Mouse (Mus musculus) heart, adult 2 months (tissue): ENCODE measurements around the gene Ppargc1a. TPM values are rescaled to one million over a fixed set of nuclear protein-coding genes. Genes with fewer than 3 reads are reported as not detected.

Experiments used
- DNase-seq, 2 experiments: peaks; one replicate each; pipeline ENCODE4 v3.0.0; 2021
- H3K27ac ChIP-seq: fragments of 200-600 bp; 2 replicates; pipeline ENCODE4 v1.8.1; 2022
- H3K27me3 ChIP-seq: fragments of 200-500 bp; 2 replicates; pipeline ENCODE4 v1.6.1; 2012; ENCODE audit warnings: mild to moderate bottlenecking, low read length, inconsistent platforms, mixed read lengths; ENCODE audit not compliant: control insufficient read depth, insufficient read depth
- H3K36me3 ChIP-seq: fragments of 200-500 bp; 2 replicates; pipeline ENCODE4 v1.6.1; 2012; ENCODE audit warnings: low read length, inconsistent platforms; ENCODE audit not compliant: control insufficient read depth, insufficient read depth
- H3K4me1 ChIP-seq: fragments of 200-500 bp; 2 replicates; pipeline ENCODE4 v1.6.1; 2011; ENCODE audit warnings: low read length; ENCODE audit not compliant: control insufficient read depth, insufficient read depth
- H3K4me3 ChIP-seq: fragments of 200-600 bp; 2 replicates; pipeline ENCODE4 v1.8.1; 2022
- H3K79me2 ChIP-seq: fragments of 200-500 bp; replicated peaks from 2 replicates; pipeline ENCODE4 v1.6.1; 2012; ENCODE audit warnings: mild to moderate bottlenecking, inconsistent platforms, low read length, moderate library complexity, mixed read lengths; ENCODE audit not compliant: control insufficient read depth, insufficient read depth
- H3K9ac ChIP-seq: fragments of 200-500 bp; 2 replicates; pipeline ENCODE4 v1.6.1; 2012; ENCODE audit warnings: low read depth, mild to moderate bottlenecking, control low read depth, inconsistent platforms, low read length, mixed read lengths
- CTCF ChIP-seq: fragments of 200-600 bp; IDR thresholded peaks from 2 replicates; pipeline ENCODE4 v1.8.1; 2022; ENCODE audit warnings: antibody characterized with exemption, mild to moderate bottlenecking, moderate library complexity
- EP300 ChIP-seq: fragments of 200-500 bp; IDR thresholded peaks from 2 replicates; pipeline ENCODE4 v1.6.1; 2011; ENCODE audit warnings: low read depth, low read length, control low read depth; ENCODE audit not compliant: insufficient read depth
- POLR2A ChIP-seq: fragments of 200-500 bp; IDR thresholded peaks from 2 replicates; pipeline ENCODE4 v1.6.1; 2011; ENCODE audit warnings: mild to moderate bottlenecking, low read depth, low read length, control low read depth; ENCODE audit not compliant: insufficient read depth
- WGBS: fragments of 180-500 bp; shearing (Covaris S2); methylation state at CpG from one replicate; pipeline ENCODE4 v1.1.7; 2018; 5-methylcytosine and 5-hydroxymethylcytosine counted together
- intact Hi-C: fragments of 180-260 bp; cut with DNase I; formaldehyde crosslinking; loops from one replicate; pipeline ENCODE4 v1.15.1; 2025
- polyA plus RNA-seq: library from polyadenylated mRNA; depleted of rRNA; stranded (reverse); fragments of >200 nt; gene quantifications from 2 replicates; pipeline ENCODE4 v1.2.3, GENCODE M21; 2012
- total RNA-seq, 2 experiments: library from RNA; stranded (reverse); gene quantifications; 2 replicates each; pipeline ENCODE4 v1.2.3; 2021

Gene Ppargc1a
- total and polyA plus RNA-seq, 3 experiments, result 27.9 to 146 (median 129) TPM

GRCm38 (mm10) chr5:51494358-51494876 is 73.1 kb downstream of the Ppargc1a start:
- no peak overlapping the region for H3K4me3 ChIP-seq
- DNase-seq, result no peak
- peaks cover 3% of the 10 kb centered on the region; the same call in 1 of the 2 replicates for H3K36me3 ChIP-seq
- intact Hi-C loops, result no loop called here
- H3K4me1 ChIP-seq, result no peaks in the 10 kb centered on the region
- H3K9ac ChIP-seq, result no peak overlapping the region
- 70% methylated on average over 15 of the region's 15 CpGs for WGBS
- H3K27ac ChIP-seq, result no peak overlapping the region
- no peaks in the 10 kb centered on the region for H3K27me3 ChIP-seq
- H3K79me2 ChIP-seq, result no peaks in the 10 kb centered on the region
- TF ChIP-seq EP300 (no peak), CTCF (no peak), POLR2A (no peak)

GRCm38 (mm10) chr5:51483768-51484167 is 83.8 kb downstream of the Ppargc1a start:
- no peak for TF ChIP-seq CTCF
- no peak for TF ChIP-seq EP300
- TF ChIP-seq POLR2A, result no peak
- WGBS, result 23% methylated on average over 1 of the region's 1 CpGs
- intact Hi-C loops, result no loop called here
- H3K27me3 ChIP-seq, result no peaks in the 10 kb centered on the region
- H3K4me3 ChIP-seq, result no peak overlapping the region
- no peak overlapping the region for H3K27ac ChIP-seq
- DNase-seq, result no peak
- no peak overlapping the region for H3K9ac ChIP-seq
- H3K36me3 ChIP-seq, result peaks cover 5% of the 10 kb centered on the region; the same call in 1 of the 2 replicates
- peaks cover 1% of the 10 kb centered on the region; the same call in 1 of the 2 replicates for H3K79me2 ChIP-seq
- no peaks in the 10 kb centered on the region for H3K4me1 ChIP-seq

- no peak overlapping the region for H3K4me3 ChIP-seq
- H3K27me3 ChIP-seq, result no peaks in the 10 kb centered on the region
- TF ChIP-seq POLR2A (no peak), EP300 (no peak), CTCF (no peak)
- DNase-seq, result no peak
- H3K9ac ChIP-seq, result no peak overlapping the region
- H3K36me3 ChIP-seq, result peaks cover 33% of the 10 kb centered on the region
- intact Hi-C loops, result no loop called here
- peaks cover 4% of the 10 kb centered on the region; the same call in 1 of the 2 replicates for H3K4me1 ChIP-seq
- H3K27ac ChIP-seq, result no peak overlapping the region
- 0 out of 2 replicates have a peak, but pooled peaks cover 1% of the 10 kb centered on the region for H3K79me2 ChIP-seq
These were observed 87.7 kb downstream of the Ppargc1a start for GRCm38 (mm10) chr5:51479859-51480258.

GRCm38 (mm10) chr5:51479456-51479855 is 88.1 kb downstream of the Ppargc1a start:
- peaks cover 33% of the 10 kb centered on the region for H3K36me3 ChIP-seq
- H3K27me3 ChIP-seq, result no peaks in the 10 kb centered on the region
- no peak overlapping the region for H3K27ac ChIP-seq
- no peak for DNase-seq
- TF ChIP-seq POLR2A (no peak), CTCF (no peak), EP300 (no peak)
- peaks cover 4% of the 10 kb centered on the region; the same call in 1 of the 2 replicates for H3K4me1 ChIP-seq
- H3K9ac ChIP-seq, result no peak overlapping the region
- no peak overlapping the region for H3K4me3 ChIP-seq
- H3K79me2 ChIP-seq, result 0 out of 2 replicates have a peak, but pooled peaks cover 1% of the 10 kb centered on the region
- intact Hi-C loops, result no loop called here
- 20% methylated on average over 2 of the region's 2 CpGs for WGBS

GRCm38 (mm10) chr5:51478319-51478994 is 89.1 kb downstream of the Ppargc1a start:
- Histone ChIP-seq H3K9ac (no peak overlapping the region), H3K79me2 (0 out of 2 replicates have a peak, but pooled peaks cover 1% of the 10 kb centered on the region), H3K27me3 (no peaks in the 10 kb centered on the region), H3K4me1 (peaks cover 4% of the 10 kb centered on the region; the same call in 1 of the 2 replicates), H3K36me3 (peaks cover 33% of the 10 kb centered on the region), H3K4me3 (no peak overlapping the region), H3K27ac (peak overlapping the region; percentile 58)
- WGBS, result 53% methylated on average over 7 of the region's 7 CpGs
- intact Hi-C loops, result no loop called here
- DNase-seq, result no peak
- TF ChIP-seq POLR2A (no peak), EP300 (no peak), CTCF (no peak)

GRCm38 (mm10) chr5:51477140-51477539 is 90.4 kb downstream of the Ppargc1a start:
- H3K27ac ChIP-seq, result peak overlapping the region; percentile 58
- TF ChIP-seq POLR2A (no peak), CTCF (no peak)
- intact Hi-C loops, result no loop called here
- H3K4me1 ChIP-seq, result peaks cover 4% of the 10 kb centered on the region; the same call in 1 of the 2 replicates
- no peak overlapping the region for H3K9ac ChIP-seq
- peaks cover 33% of the 10 kb centered on the region for H3K36me3 ChIP-seq
- 35% methylated on average over 3 of the region's 3 CpGs for WGBS
- H3K4me3 ChIP-seq, result no peak overlapping the region
- no peak for DNase-seq
- no peaks in the 10 kb centered on the region for H3K27me3 ChIP-seq
- 0 out of 2 replicates have a peak, but pooled peaks cover 1% of the 10 kb centered on the region for H3K79me2 ChIP-seq
